Mouse (Mus musculus): ENCODE data around the gene Slc25a30. TPM values are rescaled to one million over a fixed set of nuclear protein-coding genes. Genes with fewer than 3 reads are reported as not detected.
A peak's percentile ranks its signal among the peaks of the same experiment; 100 is the strongest.

Slc25a30 gene
- polyA plus RNA-seq, 1 experiment from 2014 or later = 6.0 TPM

- ATAC-seq (ENCODE audit: insufficient number of reproducible peaks, low FRiP score) = no peak
- peaks cover 62% of the 10 kb centered on the region for H3K36me3 ChIP-seq
- no peak overlapping the region for H3K4me3 ChIP-seq
- H3K4me2 ChIP-seq = no peak overlapping the region
- H3K27me3 ChIP-seq (replicated peaks) = no peaks in the 10 kb centered on the region
- no peak overlapping the region for H3K27ac ChIP-seq (ENCODE audit: poor library complexity, severe bottlenecking)
- H3K9ac ChIP-seq = no peak overlapping the region
- H3K9me3 ChIP-seq (replicated peaks) = no peaks in the 10 kb centered on the region
- WGBS = 70% methylated on average over 3 of the region's 3 CpGs
- no peaks in the 10 kb centered on the region for H3K4me1 ChIP-seq (replicated peaks)
Measured at GRCm38 (mm10) chr14:75741904-75742303, 44.9 kb downstream of the Slc25a30 start.

GRCm38 (mm10) chr14:75735597-75735996 lies 51.2 kb downstream of the Slc25a30 start:
- H3K4me1 ChIP-seq (replicated peaks) = no peaks in the 10 kb centered on the region
- no peak overlapping the region for H3K27ac ChIP-seq (ENCODE audit: poor library complexity, severe bottlenecking)
- H3K4me3 ChIP-seq = no peak overlapping the region
- no peaks in the 10 kb centered on the region for H3K9me3 ChIP-seq (replicated peaks)
- ATAC-seq (ENCODE audit: insufficient number of reproducible peaks, low FRiP score) = no peak
- H3K27me3 ChIP-seq (replicated peaks) = no peaks in the 10 kb centered on the region
- no peak overlapping the region for H3K9ac ChIP-seq
- no peak overlapping the region for H3K4me2 ChIP-seq
- WGBS = 83% methylated on average over 3 of the region's 3 CpGs
- peaks cover 63% of the 10 kb centered on the region for H3K36me3 ChIP-seq

- Histone ChIP-seq H3K4me3 (no peak overlapping the region), H3K9ac (no peak overlapping the region), H3K9me3 (replicated peaks) (no peaks in the 10 kb centered on the region), H3K4me2 (no peak overlapping the region), H3K36me3 (peaks cover 69% of the 10 kb centered on the region), H3K27me3 (replicated peaks) (no peaks in the 10 kb centered on the region), H3K4me1 (replicated peaks) (no peaks in the 10 kb centered on the region), H3K27ac (ENCODE audit: poor library complexity, severe bottlenecking) (no peak overlapping the region)
- no peak for ATAC-seq (ENCODE audit: insufficient number of reproducible peaks, low FRiP score)
- WGBS = 79% methylated on average over 7 of the region's 7 CpGs
Measured at GRCm38 (mm10) chr14:75732631-75733030, 54.2 kb downstream of the Slc25a30 start.

- H3K9me3 ChIP-seq (replicated peaks) = no peaks in the 10 kb centered on the region
- H3K4me2 ChIP-seq = no peak overlapping the region
- no peak overlapping the region for H3K9ac ChIP-seq
- no peak for ATAC-seq (ENCODE audit: insufficient number of reproducible peaks, low FRiP score)
- H3K4me3 ChIP-seq = no peak overlapping the region
- H3K27ac ChIP-seq (ENCODE audit: poor library complexity, severe bottlenecking) = no peak overlapping the region
- WGBS = 81% methylated on average over 2 of the region's 2 CpGs
- H3K36me3 ChIP-seq = peaks cover 64% of the 10 kb centered on the region
- no peaks in the 10 kb centered on the region for H3K27me3 ChIP-seq (replicated peaks)
- no peaks in the 10 kb centered on the region for H3K4me1 ChIP-seq (replicated peaks)
Measured at GRCm38 (mm10) chr14:75731361-75731760, 55.5 kb downstream of the Slc25a30 start.

GRCm38 (mm10) chr14:75728111-75728510 lies 58.7 kb downstream of the Slc25a30 start:
- ATAC-seq (ENCODE audit: insufficient number of reproducible peaks, low FRiP score) = no peak
- 90% methylated on average over 5 of the region's 5 CpGs for WGBS
- Histone ChIP-seq H3K27me3 (replicated peaks) (no peaks in the 10 kb centered on the region), H3K4me2 (no peak overlapping the region), H3K9ac (no peak overlapping the region), H3K4me1 (replicated peaks) (no peaks in the 10 kb centered on the region; the same call in 1 of the 2 replicates), H3K4me3 (no peak overlapping the region), H3K27ac (ENCODE audit: poor library complexity, severe bottlenecking) (no peak overlapping the region), H3K9me3 (replicated peaks) (no peaks in the 10 kb centered on the region), H3K36me3 (peaks cover 58% of the 10 kb centered on the region)

GRCm38 (mm10) chr14:75727046-75727445 lies 59.8 kb downstream of the Slc25a30 start:
- 72% methylated on average over 4 of the region's 4 CpGs for WGBS
- H3K4me2 ChIP-seq = no peak overlapping the region
- no peak overlapping the region for H3K9ac ChIP-seq
- peaks cover 57% of the 10 kb centered on the region for H3K36me3 ChIP-seq
- no peaks in the 10 kb centered on the region for H3K9me3 ChIP-seq (replicated peaks)
- no peak for ATAC-seq (ENCODE audit: insufficient number of reproducible peaks, low FRiP score)
- H3K27ac ChIP-seq (ENCODE audit: poor library complexity, severe bottlenecking) = no peak overlapping the region
- H3K4me1 ChIP-seq (replicated peaks) = no peaks in the 10 kb centered on the region; the same call in 1 of the 2 replicates
- H3K27me3 ChIP-seq (replicated peaks) = no peaks in the 10 kb centered on the region
- H3K4me3 ChIP-seq = no peak overlapping the region

GRCm38 (mm10) chr14:75722816-75723215 lies 64.0 kb downstream of the Slc25a30 start:
- H3K4me3 ChIP-seq = no peak overlapping the region
- no peak overlapping the region for H3K27ac ChIP-seq (ENCODE audit: poor library complexity, severe bottlenecking)
- H3K27me3 ChIP-seq (replicated peaks) = no peaks in the 10 kb centered on the region
- H3K36me3 ChIP-seq = peaks cover 67% of the 10 kb centered on the region
- WGBS = 92% methylated on average over 2 of the region's 2 CpGs
- no peaks in the 10 kb centered on the region; the same call in 1 of the 2 replicates for H3K4me1 ChIP-seq (replicated peaks)
- no peak for ATAC-seq (ENCODE audit: insufficient number of reproducible peaks, low FRiP score)
- H3K4me2 ChIP-seq = no peak overlapping the region
- H3K9ac ChIP-seq = no peak overlapping the region
- H3K9me3 ChIP-seq (replicated peaks) = no peaks in the 10 kb centered on the region

GRCm38 (mm10) chr14:75721977-75722563 lies 64.8 kb downstream of the Slc25a30 start:
- WGBS = 56% methylated on average over 12 of the region's 12 CpGs
- ATAC-seq (ENCODE audit: insufficient number of reproducible peaks, low FRiP score) = no peak
- H3K27ac ChIP-seq (ENCODE audit: poor library complexity, severe bottlenecking) = no peak overlapping the region

GRCm38 (mm10) chr14:75720121-75720520 lies 66.7 kb downstream of the Slc25a30 start:
- no peaks in the 10 kb centered on the region for H3K4me1 ChIP-seq (replicated peaks)
- no peaks in the 10 kb centered on the region for H3K27me3 ChIP-seq (replicated peaks)
- no peaks in the 10 kb centered on the region for H3K9me3 ChIP-seq (replicated peaks)
- H3K9ac ChIP-seq = no peak overlapping the region
- H3K27ac ChIP-seq (ENCODE audit: poor library complexity, severe bottlenecking) = 0 out of 2 replicates have a peak overlapping the region, but pooled peaks have one; percentile 47
- no peak overlapping the region for H3K4me2 ChIP-seq
- ATAC-seq (ENCODE audit: insufficient number of reproducible peaks, low FRiP score) = no peak
- H3K36me3 ChIP-seq = peaks cover 72% of the 10 kb centered on the region
- 61% methylated on average over 5 of the region's 5 CpGs for WGBS
- H3K4me3 ChIP-seq = no peak overlapping the region

More at GRCm38 (mm10) chr14:75721977-75722563, 64.8 kb downstream of the Slc25a30 start:
- peaks cover 64% of the 10 kb centered on the region for H3K36me3 ChIP-seq
- H3K4me3 ChIP-seq = no peak overlapping the region
- H3K4me2 ChIP-seq = no peak overlapping the region
- no peaks in the 10 kb centered on the region for H3K27me3 ChIP-seq (replicated peaks)
- H3K9ac ChIP-seq = no peak overlapping the region
- H3K9me3 ChIP-seq (replicated peaks) = no peaks in the 10 kb centered on the region
- no peaks in the 10 kb centered on the region; the same call in 1 of the 2 replicates for H3K4me1 ChIP-seq (replicated peaks)

- no peak overlapping the region for H3K9ac ChIP-seq
- H3K4me1 ChIP-seq (replicated peaks) = no peaks in the 10 kb centered on the region
- H3K9me3 ChIP-seq (replicated peaks) = no peaks in the 10 kb centered on the region
- ATAC-seq (ENCODE audit: insufficient number of reproducible peaks, low FRiP score) = no peak
- 90% methylated on average over 4 of the region's 4 CpGs for WGBS
- H3K4me2 ChIP-seq = no peak overlapping the region
- H3K27me3 ChIP-seq (replicated peaks) = no peaks in the 10 kb centered on the region
- no peak overlapping the region for H3K27ac ChIP-seq (ENCODE audit: poor library complexity, severe bottlenecking)
- no peak overlapping the region for H3K4me3 ChIP-seq
- H3K36me3 ChIP-seq = peaks cover 82% of the 10 kb centered on the region
Measured at GRCm38 (mm10) chr14:75716410-75716809, 70.4 kb downstream of the Slc25a30 start.

- no peak overlapping the region for H3K9ac ChIP-seq
- peaks cover 85% of the 10 kb centered on the region for H3K36me3 ChIP-seq
- H3K9me3 ChIP-seq (replicated peaks) = no peaks in the 10 kb centered on the region
- ATAC-seq (ENCODE audit: insufficient number of reproducible peaks, low FRiP score) = no peak
- WGBS = 84% methylated on average over 4 of the region's 4 CpGs
- H3K4me3 ChIP-seq = no peak overlapping the region
- no peaks in the 10 kb centered on the region for H3K27me3 ChIP-seq (replicated peaks)
- H3K4me1 ChIP-seq (replicated peaks) = no peaks in the 10 kb centered on the region
- H3K27ac ChIP-seq (ENCODE audit: poor library complexity, severe bottlenecking) = no peak overlapping the region
- H3K4me2 ChIP-seq = no peak overlapping the region
Measured at GRCm38 (mm10) chr14:75713661-75714060, 73.2 kb downstream of the Slc25a30 start.

GRCm38 (mm10) chr14:75712687-75713086 lies 74.2 kb downstream of the Slc25a30 start:
- Histone ChIP-seq H3K27me3 (replicated peaks) (no peaks in the 10 kb centered on the region), H3K27ac (ENCODE audit: poor library complexity, severe bottlenecking) (no peak overlapping the region), H3K4me3 (no peak overlapping the region), H3K9ac (no peak overlapping the region), H3K4me1 (replicated peaks) (no peaks in the 10 kb centered on the region), H3K4me2 (no peak overlapping the region), H3K9me3 (replicated peaks) (no peaks in the 10 kb centered on the region), H3K36me3 (peaks cover 82% of the 10 kb centered on the region)
- no peak for ATAC-seq (ENCODE audit: insufficient number of reproducible peaks, low FRiP score)
- WGBS = 80% methylated on average over 5 of the region's 5 CpGs
